Mouse (Mus musculus) kidney, postnatal 0 days (tissue): ENCODE measurements around the gene Plk2. TPM values are rescaled to one million over a fixed set of nuclear protein-coding genes. Genes with fewer than 3 reads are reported as not detected.
"Not testable (repeated sequence)": the region's sequence is repeated elsewhere in the genome, so short reads cannot be mapped to it uniquely, and the experiment has no call there.

Experiments used
- ATAC-seq: fragments of 200-750 bp; cut with Nextera tagmentation; replicated peaks from 2 replicates; pipeline ENCODE4 v1.8.0; 2017; ENCODE audit warnings: low read depth, moderate number of reproducible peaks, moderate TSS enrichment, moderate library complexity; ENCODE audit not compliant: low FRiP score
- DNase-seq: peaks from one replicate; pipeline ENCODE4 v3.0.0-alpha.2; 2016; ENCODE audit warnings: low spot score
- H3K27ac ChIP-seq: fragments of 300-500 bp; sonication (generic); 2 replicates; pipeline ENCODE4 v1.5.1; 2014; ENCODE audit warnings: mild to moderate bottlenecking
- H3K27me3 ChIP-seq: fragments of 300-500 bp; sonication (generic); 2 replicates; pipeline ENCODE4 v1.6.1; 2014; ENCODE audit warnings: low read length, mixed read lengths; ENCODE audit not compliant: insufficient read depth
- H3K36me3 ChIP-seq: fragments of 300-500 bp; sonication (generic); 2 replicates; pipeline ENCODE4 v1.6.1; 2014; ENCODE audit warnings: low read length, mixed read lengths; ENCODE audit not compliant: insufficient read depth
- H3K4me1 ChIP-seq: fragments of 300-500 bp; sonication (generic); replicated peaks from 2 replicates; pipeline ENCODE4 v1.6.1; 2014; ENCODE audit warnings: antibody characterized with exemption, low read length, mixed read lengths; ENCODE audit not compliant: insufficient read depth
- H3K4me2 ChIP-seq: fragments of 300-500 bp; sonication (generic); 2 replicates; pipeline ENCODE4 v1.6.1; 2014; ENCODE audit warnings: mild to moderate bottlenecking, low read length, moderate library complexity, mixed read lengths
- H3K4me3 ChIP-seq: fragments of 300-500 bp; sonication (generic); replicated peaks from 2 replicates; pipeline ENCODE4 v1.5.1; 2014; ENCODE audit warnings: low read depth, low read length
- H3K9ac ChIP-seq: fragments of 300-500 bp; sonication (generic); 2 replicates; pipeline ENCODE4 v1.6.1; 2014; ENCODE audit warnings: low read depth, low read length
- H3K9me3 ChIP-seq: fragments of 300-500 bp; sonication (generic); replicated peaks from 2 replicates; pipeline ENCODE4 v1.6.1; 2016; ENCODE audit warnings: low read length, inconsistent platforms, mixed read lengths
- CTCF ChIP-seq: IDR thresholded peaks from 2 replicates; pipeline ENCODE4 v1.5.1; 2016; ENCODE audit warnings: antibody characterized with exemption, low read depth, mild to moderate bottlenecking, moderate library complexity
- WGBS: fragments of 180-500 bp; shearing (Covaris S2); extraction: QIAGEN DNeasy Blood & Tissue Kit; methylation state at CpG from one replicate; pipeline ENCODE4 v1.1.7; 2014; 5-methylcytosine and 5-hydroxymethylcytosine counted together
- polyA plus RNA-seq: library from polyadenylated mRNA; unstranded; fragments of >200 nt; fragmentation: Nextera tagmentation; extraction: Ambion mirVana; gene quantifications from 2 replicates; pipeline ENCODE4 v1.2.1, GENCODE M21; 2015

Gene Plk2
- polyA plus RNA-seq, 1 experiment from 2014 or later: 50.5 TPM

DNA sequence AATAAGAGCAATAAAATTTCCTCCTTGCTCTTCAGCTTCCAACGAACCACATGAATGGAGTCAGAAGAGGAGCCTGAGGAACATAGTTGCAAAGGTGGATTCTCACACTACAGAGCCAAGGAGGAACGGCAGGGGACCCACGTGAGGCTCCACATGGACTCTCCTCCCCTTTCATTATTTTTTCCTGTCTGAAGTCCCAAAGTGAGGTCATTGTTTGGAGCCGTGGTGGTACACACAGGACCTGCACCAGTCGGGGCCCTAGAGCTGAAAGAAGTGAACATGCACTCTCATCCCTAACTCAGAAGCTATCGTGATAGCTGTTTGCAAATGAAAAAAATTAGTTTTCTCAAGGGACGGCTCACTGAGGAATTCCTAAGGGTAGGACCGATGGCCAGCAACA, 9.2 kb downstream of the Plk2 start:
- no peak overlapping the region for H3K4me3 ChIP-seq
- no peaks in the 10 kb centered on the region for H3K27me3 ChIP-seq
- TF ChIP-seq CTCF: no peak
- H3K4me1 ChIP-seq: no peaks in the 10 kb centered on the region
- no peak overlapping the region for H3K4me2 ChIP-seq
- 70% methylated on average over 8 of the region's 8 CpGs for WGBS
- no peaks in the 10 kb centered on the region for H3K9me3 ChIP-seq
- no peak overlapping the region for H3K27ac ChIP-seq
- H3K9ac ChIP-seq: no peak overlapping the region
- DNase-seq (no peak), ATAC-seq (no peak)
- peaks cover 14% of the 10 kb centered on the region for H3K36me3 ChIP-seq

GRCm38 (mm10) chr13:110404686-110405085, 9.8 kb downstream of the Plk2 start:
- DNase-seq, H3K4me1 ChIP-seq, H3K9me3 ChIP-seq, ATAC-seq, H3K4me2 ChIP-seq, H3K27me3 ChIP-seq, H3K27ac ChIP-seq, H3K9ac ChIP-seq, H3K36me3 ChIP-seq, H3K4me3 ChIP-seq: not testable (repeated sequence)
- WGBS: 76% methylated on average over 5 of the region's 5 CpGs

DNA sequence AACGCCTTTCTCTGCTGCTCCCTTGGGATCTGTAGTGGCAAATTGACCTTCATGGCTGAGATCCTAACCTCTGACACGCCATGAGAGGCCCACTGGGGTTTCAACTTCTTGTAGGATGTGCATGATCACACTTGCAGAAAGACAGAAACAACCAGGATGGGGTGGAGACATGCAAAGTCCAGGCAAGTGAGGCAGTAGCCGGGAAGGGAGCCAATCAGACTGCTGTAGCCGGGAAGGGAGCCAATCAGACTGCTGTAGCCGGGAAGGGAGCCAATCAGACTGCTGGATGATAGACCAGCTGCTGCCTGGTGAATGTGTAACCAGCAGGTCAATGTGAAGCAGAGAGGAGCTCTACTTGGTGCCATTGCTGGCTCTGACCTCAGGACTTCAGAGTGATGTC, 11.3 kb downstream of the Plk2 start:
- no peak overlapping the region for H3K27ac ChIP-seq
- peak; percentile 97 for ATAC-seq
- no peaks in the 10 kb centered on the region for H3K9me3 ChIP-seq
- no peaks in the 10 kb centered on the region for H3K36me3 ChIP-seq
- H3K4me1 ChIP-seq: no peaks in the 10 kb centered on the region
- H3K4me3 ChIP-seq: no peak overlapping the region
- no peak for TF ChIP-seq CTCF
- 55% methylated on average over 5 of the region's 5 CpGs for WGBS
- H3K27me3 ChIP-seq: no peaks in the 10 kb centered on the region
- DNase-seq: peak; percentile 27
- H3K4me2 ChIP-seq: no peak overlapping the region
- H3K9ac ChIP-seq: no peak overlapping the region

DNA sequence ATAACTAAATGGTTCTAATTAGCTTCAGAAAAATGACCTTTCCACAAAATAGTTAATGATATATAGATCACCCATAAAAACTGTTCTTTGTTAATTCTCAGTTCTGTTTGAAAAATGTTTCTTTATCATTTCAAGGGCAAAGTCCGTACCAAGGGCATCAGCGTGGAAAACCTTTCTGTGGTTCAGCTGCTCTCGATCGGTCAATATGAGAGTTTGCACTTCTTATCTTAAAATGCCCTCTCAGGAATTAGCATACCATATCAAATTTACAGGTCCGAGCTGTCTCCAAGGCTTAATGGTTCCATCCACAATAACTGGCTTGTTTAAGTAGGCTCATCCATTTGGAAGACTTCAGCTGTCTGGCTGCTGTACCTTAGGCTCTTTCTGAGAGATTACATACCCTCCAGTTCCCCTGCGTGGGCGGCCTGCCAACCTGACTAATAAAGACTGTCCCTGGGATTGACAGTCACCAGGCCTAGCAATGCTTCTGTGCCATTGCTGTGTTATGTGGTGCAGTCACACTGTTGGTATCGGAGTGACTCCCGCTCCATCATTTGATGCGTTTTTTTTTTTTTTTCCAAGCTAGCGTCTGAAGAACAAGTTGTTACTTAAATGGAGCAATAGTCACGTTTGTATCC, 17.8 kb downstream of the Plk2 start:
- TF ChIP-seq CTCF: no peak
- H3K9ac ChIP-seq: no peak overlapping the region
- no peak overlapping the region for H3K4me2 ChIP-seq
- no peak overlapping the region for H3K27ac ChIP-seq
- 77% methylated on average over 12 of the region's 12 CpGs for WGBS
- H3K4me3 ChIP-seq: no peak overlapping the region
- no peaks in the 10 kb centered on the region for H3K4me1 ChIP-seq
- ATAC-seq (no peak), DNase-seq (no peak)
- H3K27me3 ChIP-seq: no peaks in the 10 kb centered on the region
- H3K9me3 ChIP-seq: no peaks in the 10 kb centered on the region
- no peaks in the 10 kb centered on the region for H3K36me3 ChIP-seq

GRCm38 (mm10) chr13:110418656-110419055, 23.8 kb downstream of the Plk2 start:
- no peak overlapping the region for H3K4me2 ChIP-seq
- H3K4me1 ChIP-seq: no peaks in the 10 kb centered on the region
- DNase-seq (no peak), ATAC-seq (no peak)
- H3K36me3 ChIP-seq: no peaks in the 10 kb centered on the region
- H3K9ac ChIP-seq: no peak overlapping the region
- WGBS: 89% methylated on average over 5 of the region's 5 CpGs
- no peaks in the 10 kb centered on the region for H3K9me3 ChIP-seq
- TF ChIP-seq CTCF: no peak
- H3K27me3 ChIP-seq: no peaks in the 10 kb centered on the region
- no peak overlapping the region for H3K4me3 ChIP-seq
- H3K27ac ChIP-seq: no peak overlapping the region

- H3K36me3 ChIP-seq: no peaks in the 10 kb centered on the region
- no peak overlapping the region for H3K4me3 ChIP-seq
- no peak overlapping the region for H3K27ac ChIP-seq
- no peak for TF ChIP-seq CTCF
- no peaks in the 10 kb centered on the region for H3K9me3 ChIP-seq
- 75% methylated on average over 5 of the region's 5 CpGs for WGBS
- no peaks in the 10 kb centered on the region for H3K4me1 ChIP-seq
- H3K27me3 ChIP-seq: no peaks in the 10 kb centered on the region
- DNase-seq: no peak
- ATAC-seq: no peak
- no peak overlapping the region for H3K4me2 ChIP-seq
- no peak overlapping the region for H3K9ac ChIP-seq
Observed at GRCm38 (mm10) chr13:110419640-110420039, 24.8 kb downstream of the Plk2 start.

GRCm38 (mm10) chr13:110422434-110422833, 27.6 kb downstream of the Plk2 start:
- Histone ChIP-seq H3K4me3 (no peak overlapping the region), H3K27me3 (no peaks in the 10 kb centered on the region), H3K4me1 (no peaks in the 10 kb centered on the region), H3K9ac (no peak overlapping the region), H3K9me3 (no peaks in the 10 kb centered on the region), H3K36me3 (no peaks in the 10 kb centered on the region), H3K27ac (no peak overlapping the region), H3K4me2 (no peak overlapping the region)
- no peak for TF ChIP-seq CTCF
- no peak for ATAC-seq
- DNase-seq: no peak
- 81% methylated on average over 7 of the region's 7 CpGs for WGBS
